Mouse (Mus musculus) adrenal gland (tissue): ENCODE data around the gene Scd3.
"Not testable (repeated sequence)": the region's sequence is repeated elsewhere in the genome, so short reads cannot be mapped to it uniquely, and the experiment has no call there.

Source experiments
- intact Hi-C: fragments of 180-260 bp; cut with DNase I; formaldehyde crosslinking; loops from one replicate; pipeline ENCODE4 v1.15.1; 2025

Scd3 gene

GRCm38 (mm10) chr19:44231608-44232151, 28.6 kb downstream of the Scd3 start:
- intact Hi-C loops, result no loop called here

- intact Hi-C loops, result no loop called here
Measured at GRCm38 (mm10) chr19:44237471-44238006, 34.5 kb downstream of the Scd3 start.

- intact Hi-C loops, result no loop called here
Measured at GRCm38 (mm10) chr19:44238906-44239305, 35.8 kb downstream of the Scd3 start.

DNA sequence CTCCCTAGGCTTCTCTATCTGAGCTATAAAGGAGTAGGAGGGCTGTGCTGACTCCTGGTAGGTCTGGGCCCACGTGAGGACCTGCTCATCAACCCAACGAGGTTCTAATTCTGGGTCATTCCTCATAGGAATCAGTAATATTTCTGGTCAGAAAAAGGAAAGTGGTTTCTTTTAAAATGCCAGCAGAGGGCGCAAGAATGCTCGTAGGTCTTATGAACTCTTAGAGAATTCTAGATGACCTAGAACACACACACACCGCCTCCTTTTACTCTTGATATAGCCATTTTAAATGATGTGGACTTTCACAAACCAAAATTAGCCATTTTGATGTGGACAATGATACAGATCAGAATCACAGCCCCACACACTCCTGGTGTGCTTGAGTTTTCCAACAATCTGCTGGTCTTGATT, 42.7 kb downstream of the Scd3 start:
- intact Hi-C loops, result loop anchor here (1.0 to 5.0 kb wide), 2 partner anchors 49 to 117 kb away; no protein-coding TSS in a partner anchor

- intact Hi-C loops, result loop anchor here (1.0 to 5.0 kb wide), 2 partner anchors 48 to 116 kb away; no protein-coding TSS in a partner anchor
Measured at GRCm38 (mm10) chr19:44246341-44246911, 43.4 kb downstream of the Scd3 start.

DNA sequence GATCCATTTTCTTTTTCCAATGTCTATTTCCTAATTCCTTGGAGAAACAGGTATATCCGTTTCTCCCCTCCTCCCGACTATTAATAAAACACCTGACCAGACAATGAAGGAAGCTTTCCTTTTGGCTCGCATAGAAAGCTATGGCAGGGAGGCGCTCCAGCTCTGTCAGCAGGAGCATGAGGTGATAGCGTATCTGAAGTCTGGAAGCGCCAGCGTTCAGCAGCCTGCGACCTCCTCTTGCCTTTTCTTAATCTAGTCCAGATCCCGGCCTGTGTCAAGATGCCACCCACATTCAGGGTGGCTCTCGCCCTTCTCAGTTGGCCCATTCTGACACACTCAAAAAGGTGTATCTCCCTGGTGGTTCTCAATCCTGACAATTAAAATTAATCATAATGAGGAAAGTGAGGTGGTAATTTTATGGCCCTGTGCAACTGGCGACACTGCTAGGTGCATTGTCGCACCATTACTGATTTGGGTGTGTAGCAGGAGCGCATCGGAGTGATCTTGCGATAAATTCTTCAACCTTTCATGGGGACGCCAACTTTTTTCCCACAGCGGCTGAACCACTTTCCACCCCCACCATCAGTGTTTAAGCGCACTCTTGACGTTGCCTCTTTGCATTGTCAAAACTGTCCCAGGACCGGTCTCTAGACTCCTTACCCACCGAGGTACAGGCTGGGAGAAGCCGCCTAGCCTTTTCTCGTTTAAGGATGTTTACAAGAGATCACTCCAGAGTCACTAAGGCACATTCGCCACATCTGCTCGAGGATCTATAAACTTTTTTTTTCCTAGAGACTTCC, 44.4 kb downstream of the Scd3 start:
- intact Hi-C loops, result loop anchor here (5.0 kb wide), 1 partner anchor 115 kb away; no protein-coding TSS in a partner anchor

DNA sequence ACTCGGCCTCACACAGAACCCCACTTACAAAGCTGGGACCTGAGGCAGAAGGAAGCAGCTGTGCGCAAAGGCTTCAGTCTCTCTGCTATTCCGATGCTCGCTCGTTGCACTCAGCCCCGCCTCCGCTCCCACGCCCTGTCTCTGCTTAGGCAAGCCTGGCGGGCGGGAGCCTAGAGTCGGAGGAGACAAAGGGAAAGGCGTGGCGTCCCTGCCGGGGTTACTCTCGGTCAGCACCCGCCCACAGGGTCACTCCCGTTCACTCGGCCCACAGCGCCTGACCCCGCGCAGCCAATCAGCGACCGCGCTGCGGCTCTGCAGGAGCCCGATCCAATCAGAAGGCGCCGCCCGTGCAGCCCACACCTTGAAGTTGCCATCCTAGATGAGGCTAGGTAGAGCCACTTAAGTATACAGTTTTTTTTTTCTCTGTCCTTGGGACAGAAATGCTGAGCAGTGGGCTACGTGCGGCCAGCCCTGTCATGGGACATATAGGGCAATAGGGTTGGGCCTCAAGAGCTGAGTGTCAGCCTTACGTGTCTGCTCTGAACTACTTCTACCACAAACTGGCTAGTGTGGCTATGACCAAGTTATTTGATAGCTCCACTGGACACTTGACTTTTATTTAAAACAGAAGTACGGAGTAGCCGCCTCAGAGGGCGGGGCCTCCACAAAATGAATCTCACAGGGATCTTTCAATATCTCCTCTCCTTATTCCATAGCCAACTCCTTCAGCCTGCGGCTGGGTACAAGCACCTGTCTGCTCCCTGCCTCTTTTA, 45.2 kb downstream of the Scd3 start:
- intact Hi-C loops, result loop anchor here (5.0 kb wide), 1 partner anchor 114 kb away; no protein-coding TSS in a partner anchor

GRCm38 (mm10) chr19:44248854-44249351, 45.8 kb downstream of the Scd3 start:
- intact Hi-C loops, result loop anchor here (5.0 kb wide), 1 partner anchor 113 kb away; no protein-coding TSS in a partner anchor

DNA sequence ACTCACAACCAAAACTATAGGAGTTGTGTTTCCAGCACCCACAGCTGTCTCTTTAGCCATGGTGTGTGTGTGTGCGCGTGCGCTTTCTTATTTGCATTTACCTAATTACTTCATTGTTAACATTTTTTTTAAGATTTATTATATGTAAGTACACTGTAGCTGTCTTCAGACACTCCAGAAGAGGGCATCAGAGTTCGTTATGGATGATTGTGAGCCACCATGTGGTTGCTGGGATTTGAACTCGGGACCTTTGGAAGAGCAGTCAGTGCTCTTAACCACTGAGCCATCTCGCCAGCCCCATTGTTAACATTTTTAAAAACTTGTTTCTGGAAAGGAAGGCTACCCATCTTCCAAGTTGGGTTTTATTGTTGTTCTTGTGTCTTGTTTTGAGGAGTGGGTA, 48.1 kb downstream of the Scd3 start:
- intact Hi-C loops, result not testable (repeated sequence)

GRCm38 (mm10) chr19:44251936-44252558, 49.0 kb downstream of the Scd3 start:
- intact Hi-C loops, result no loop called here

GRCm38 (mm10) chr19:44254106-44254505, 51.0 kb downstream of the Scd3 start:
- intact Hi-C loops, result not testable (repeated sequence)

DNA sequence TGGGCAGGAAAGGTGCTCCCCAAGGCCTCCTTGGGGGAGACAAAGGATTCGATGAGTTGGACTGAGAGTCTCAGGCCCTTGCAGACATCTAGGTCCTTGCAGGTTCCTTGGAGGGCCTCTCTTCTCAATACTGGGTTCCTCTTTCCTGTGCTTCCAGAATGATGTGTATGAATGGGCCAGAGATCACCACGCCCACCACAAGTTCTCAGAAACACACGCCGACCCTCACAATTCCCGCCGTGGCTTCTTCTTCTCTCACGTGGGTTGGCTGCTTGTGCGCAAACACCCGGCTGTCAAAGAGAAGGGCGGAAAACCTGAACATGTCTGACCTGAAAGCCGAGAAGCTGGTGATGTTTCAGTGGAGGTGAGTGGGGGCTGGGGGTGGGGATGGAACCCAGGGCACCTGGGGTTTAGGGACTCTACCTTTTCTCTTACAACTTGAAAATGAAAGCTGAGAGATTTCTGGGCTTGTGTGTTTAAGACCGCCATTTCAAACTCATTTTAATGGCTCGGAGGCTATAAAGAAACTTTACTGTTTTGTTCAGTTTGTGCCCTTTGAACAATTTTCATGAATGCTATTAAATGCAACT, 54.4 kb downstream of the Scd3 start:
- intact Hi-C loops, result no loop called here

DNA sequence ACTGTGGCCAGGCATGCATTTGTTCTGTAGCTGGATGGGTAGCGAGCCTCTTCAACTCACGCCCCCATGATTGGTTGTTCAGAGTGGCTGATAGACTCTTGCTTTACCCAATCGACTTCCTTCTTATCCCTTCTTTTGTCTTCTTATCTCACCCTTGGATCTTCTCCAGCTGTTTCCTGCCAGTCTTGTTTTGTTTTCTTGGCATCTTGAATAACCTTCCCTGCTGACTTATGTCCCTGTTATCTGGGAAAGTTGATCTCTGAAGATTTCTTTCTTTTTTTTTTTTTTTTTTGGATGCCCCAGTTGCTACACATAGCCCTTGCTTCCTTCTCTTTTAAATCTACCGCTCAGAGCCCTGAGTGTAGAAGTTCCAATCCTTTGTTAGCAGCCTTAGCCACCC, 56.4 kb downstream of the Scd3 start:
- intact Hi-C loops, result no loop called here

- intact Hi-C loops, result no loop called here
Measured at GRCm38 (mm10) chr19:44260487-44260886, 57.4 kb downstream of the Scd3 start.

DNA sequence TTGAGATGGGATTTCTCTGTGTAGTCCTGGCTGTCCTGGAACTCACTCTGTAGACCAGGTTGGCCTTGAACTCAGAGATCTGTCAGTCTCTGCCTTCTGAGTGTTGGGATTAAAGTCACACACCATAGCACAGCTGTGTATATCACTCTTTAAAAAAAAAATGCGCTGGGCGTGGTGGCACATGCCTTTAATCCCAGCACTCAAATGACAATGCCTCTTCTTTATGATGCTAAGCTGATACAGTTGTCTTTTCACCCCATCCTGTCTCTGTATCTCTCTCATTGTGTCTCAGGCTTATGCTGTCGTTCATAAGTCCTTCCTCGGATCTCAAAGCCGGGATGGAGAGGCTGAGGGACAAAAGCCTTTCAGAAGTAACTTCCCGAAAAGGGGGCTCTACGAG, 58.7 kb downstream of the Scd3 start:
- intact Hi-C loops, result no loop called here

DNA sequence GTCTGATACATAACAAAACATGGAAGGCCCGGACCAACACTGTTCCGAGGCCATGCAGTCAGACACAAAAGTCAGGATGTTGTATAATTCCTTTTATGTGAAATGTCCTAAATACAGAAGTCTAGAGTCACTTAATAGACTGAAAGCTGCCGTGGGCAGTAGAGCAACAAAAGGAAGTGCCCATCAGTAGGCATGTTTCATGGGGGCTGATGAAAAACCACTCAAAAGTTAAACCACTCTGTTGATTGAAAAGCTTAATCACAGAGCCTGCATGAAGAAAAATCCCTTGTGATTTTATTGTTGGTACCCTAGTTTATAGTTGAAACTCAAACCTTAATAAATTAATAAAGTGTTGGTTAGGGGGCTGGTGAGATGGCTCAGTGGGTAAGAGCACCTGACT, 60.5 kb downstream of the Scd3 start:
- intact Hi-C loops, result no loop called here

DNA sequence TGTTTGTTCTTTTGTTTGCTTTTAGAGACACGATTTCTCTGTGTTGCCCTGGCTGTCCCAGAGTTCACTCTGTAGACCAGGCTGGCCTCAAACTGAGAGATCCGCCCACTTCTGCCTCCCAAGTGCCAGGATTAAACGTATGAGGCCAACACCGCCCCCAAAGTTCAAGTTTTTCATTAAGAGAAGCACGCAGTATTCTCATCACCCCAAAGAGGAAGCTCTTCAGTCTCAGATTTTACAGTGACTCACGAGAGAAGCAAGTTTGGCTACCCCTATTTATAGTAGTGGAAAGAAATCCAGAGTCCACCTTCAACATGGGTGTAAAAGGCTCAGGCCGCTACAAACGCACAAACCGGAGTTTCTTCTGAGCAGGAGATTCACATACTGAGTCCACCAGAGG, 61.2 kb downstream of the Scd3 start:
- intact Hi-C loops, result no loop called here

DNA sequence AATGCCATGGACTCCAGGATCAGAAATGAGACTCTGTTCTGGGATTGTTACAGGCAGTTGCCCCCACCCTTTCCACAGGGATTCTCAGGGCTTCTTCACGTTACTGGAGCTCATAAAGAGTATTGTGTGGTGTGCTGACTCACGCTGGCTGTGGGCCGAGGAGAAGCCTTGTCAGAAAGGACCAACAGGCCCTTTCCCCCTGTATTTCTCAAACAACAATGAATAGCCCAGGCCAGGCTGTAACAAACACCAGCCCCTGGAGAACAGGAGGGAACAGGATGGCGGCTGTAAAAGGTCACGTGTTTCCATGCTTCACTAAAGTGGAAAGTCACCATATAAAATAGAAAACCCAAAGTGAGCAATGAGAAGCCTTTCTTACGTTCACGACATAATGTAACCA, 62.2 kb downstream of the Scd3 start:
- intact Hi-C loops, result no loop called here

DNA sequence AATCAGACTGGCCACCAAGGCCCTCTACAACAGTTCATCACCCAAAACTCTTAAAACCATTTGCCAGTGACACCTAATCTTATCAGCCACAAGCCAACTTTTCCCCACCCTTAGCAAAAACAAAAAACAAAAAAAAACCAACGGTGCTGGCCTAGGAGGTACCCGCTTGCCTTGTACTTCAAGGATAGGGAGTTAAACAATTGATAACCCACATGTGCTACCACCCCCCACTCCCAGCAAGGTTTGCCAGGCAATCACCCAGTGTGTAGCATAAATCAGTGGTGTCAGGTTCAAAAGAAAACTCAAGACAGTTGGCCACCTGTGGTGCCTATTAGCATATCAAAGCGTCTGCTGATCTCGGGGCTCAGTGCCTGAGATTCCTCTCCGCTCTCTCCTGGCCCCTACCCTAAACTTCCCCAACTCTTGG, 62.9 kb downstream of the Scd3 start:
- intact Hi-C loops, result loop anchor here (2.0 kb wide), 1 partner anchor 29 kb away; no protein-coding TSS in a partner anchor

GRCm38 (mm10) chr19:44266458-44266823, 63.4 kb downstream of the Scd3 start:
- intact Hi-C loops, result loop anchor here (2.0 kb wide), 1 partner anchor 28 kb away; no protein-coding TSS in a partner anchor
